Mouse (Mus musculus) hindbrain, postnatal 0 days (tissue): ENCODE measurements around the gene Actn1. TPM values are rescaled to one million over a fixed set of nuclear protein-coding genes. Genes with fewer than 3 reads are reported as not detected.

Experiments
- ATAC-seq: fragments of 200-750 bp; cut with Nextera tagmentation; 2 replicates; pipeline ENCODE4 v1.8.0; 2017; ENCODE audit warnings: mild to moderate bottlenecking, moderate TSS enrichment, moderate library complexity
- DNase-seq: peaks from one replicate; pipeline ENCODE4 v3.0.0-alpha.2; 2015; ENCODE audit warnings: low spot score
- H3K27ac ChIP-seq: fragments of 300-500 bp; sonication (generic); 2 replicates; pipeline ENCODE4 v1.5.1; 2014; ENCODE audit warnings: mild to moderate bottlenecking
- H3K27me3 ChIP-seq: fragments of 300-500 bp; sonication (generic); 2 replicates; pipeline ENCODE4 v1.6.1; 2014; ENCODE audit warnings: low read length, mixed read lengths; ENCODE audit not compliant: insufficient read depth
- H3K36me3 ChIP-seq: fragments of 300-500 bp; sonication (generic); 2 replicates; pipeline ENCODE4 v1.6.1; 2014; ENCODE audit warnings: low read length, mixed read lengths; ENCODE audit not compliant: insufficient read depth
- H3K4me1 ChIP-seq: fragments of 300-500 bp; sonication (generic); 2 replicates; pipeline ENCODE4 v1.6.1; 2014; ENCODE audit warnings: antibody characterized with exemption, low read length, mixed read lengths; ENCODE audit not compliant: insufficient read depth
- H3K4me2 ChIP-seq: fragments of 300-500 bp; sonication (generic); 2 replicates; pipeline ENCODE4 v1.6.1; 2014; ENCODE audit warnings: low read depth, mild to moderate bottlenecking, low read length, moderate library complexity, mixed read lengths
- H3K4me3 ChIP-seq: fragments of 300-500 bp; sonication (generic); 2 replicates; pipeline ENCODE4 v1.5.1; 2014; ENCODE audit warnings: low read length
- H3K9ac ChIP-seq: fragments of 300-500 bp; sonication (generic); replicated peaks from 2 replicates; pipeline ENCODE4 v1.6.1; 2014; ENCODE audit warnings: mild to moderate bottlenecking, low read length, moderate library complexity, mixed read lengths
- H3K9me3 ChIP-seq: fragments of 300-500 bp; sonication (generic); 2 replicates; pipeline ENCODE4 v1.6.1; 2016; ENCODE audit warnings: low read length, mixed read lengths
- CTCF ChIP-seq: IDR thresholded peaks from 2 replicates; pipeline ENCODE4 v1.5.1; 2016; ENCODE audit warnings: antibody characterized with exemption, control low read depth, low read depth
- WGBS: fragments of 180-500 bp; shearing (Covaris S2); extraction: QIAGEN DNeasy Blood & Tissue Kit; methylation state at CpG from one replicate; pipeline ENCODE4 v1.1.7; 2014; 5-methylcytosine and 5-hydroxymethylcytosine counted together
- polyA plus RNA-seq: library from polyadenylated mRNA; unstranded; fragments of >200 nt; fragmentation: Nextera tagmentation; extraction: Ambion mirVana; gene quantifications from 2 replicates; pipeline ENCODE4 v1.2.1, GENCODE M21; 2015
- total RNA-seq: library from RNA; depleted of rRNA; stranded (reverse); fragments of >200 nt; gene quantifications from 2 replicates; pipeline ENCODE4 v1.2.3, GENCODE M21; 2014; rRNA removed

The Actn1 gene
- total RNA-seq: 18.3 and 22.4 TPM in 2 replicates
- polyA plus RNA-seq: 7.4 and 8.3 TPM in 2 replicates

DNA sequence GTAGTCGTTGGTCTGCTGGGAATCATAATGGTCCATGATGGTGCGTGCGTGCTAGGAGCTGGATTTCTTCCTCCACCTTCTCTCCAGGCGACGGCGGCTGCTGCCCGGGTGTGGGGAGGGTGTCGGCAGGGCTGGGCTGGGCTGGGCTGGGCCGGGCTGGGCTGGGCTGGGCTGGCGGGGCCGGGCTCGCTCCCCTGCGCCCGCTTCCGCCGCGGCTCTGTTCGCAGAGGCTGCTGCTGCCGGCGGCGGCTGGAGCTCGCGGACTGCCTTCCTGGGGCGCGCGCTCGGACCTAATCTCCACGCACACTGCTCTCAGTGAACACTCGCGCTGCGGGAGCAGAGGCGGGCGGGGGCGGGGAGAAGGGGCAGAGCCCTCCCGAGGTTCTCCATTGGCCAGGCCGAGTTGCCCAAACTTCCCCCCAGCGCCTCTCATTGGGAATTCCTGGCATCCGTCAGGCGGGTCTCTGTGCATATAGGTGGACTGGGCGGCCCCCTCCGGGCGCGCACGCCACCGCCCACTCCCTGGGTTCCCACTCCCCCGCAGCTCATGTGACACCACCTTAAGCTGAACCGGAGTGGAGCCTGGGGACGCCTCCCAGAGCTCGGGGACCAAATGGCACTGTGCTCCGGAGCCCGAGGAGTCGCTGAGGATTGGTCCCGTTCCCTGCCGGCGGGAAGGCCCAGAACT lies at the start of gene Actn1:
TSS of gene Actn1 (minus strand) at position 316 of the 688 bp plus-strand sequence.
- ATAC-seq (peak; percentile 96), DNase-seq (peak; percentile 95)
- H3K4me1 ChIP-seq: peaks cover 9% of the 10 kb centered on the region; the same call in 1 of the 2 replicates
- H3K9ac ChIP-seq: peak within 1 kb of the TSS; percentile 75
- no peaks in the 10 kb centered on the region for H3K36me3 ChIP-seq
- H3K27ac ChIP-seq: peak within 1 kb of the TSS; percentile 86
- H3K9me3 ChIP-seq: no peaks in the 10 kb centered on the region
- WGBS: under 1% methylated on average over 49 of the region's 55 CpGs
- peak within 1 kb of the TSS; percentile 86 for H3K4me3 ChIP-seq
- H3K27me3 ChIP-seq: no peaks in the 10 kb centered on the region
- peak; percentile 33; the same call in 1 of the 2 replicates for TF ChIP-seq CTCF
- peak within 1 kb of the TSS; percentile 62 for H3K4me2 ChIP-seq

GRCm38 (mm10) chr12:80307556-80307955 lies 47.4 kb upstream of the Actn1 start:
- H3K4me3 ChIP-seq: no peak overlapping the region
- no peaks in the 10 kb centered on the region for H3K36me3 ChIP-seq
- TF ChIP-seq CTCF: no peak
- peaks cover 3% of the 10 kb centered on the region; the same call in 1 of the 2 replicates for H3K9me3 ChIP-seq
- H3K4me2 ChIP-seq: no peak overlapping the region
- no peaks in the 10 kb centered on the region for H3K27me3 ChIP-seq
- no peaks in the 10 kb centered on the region for H3K4me1 ChIP-seq
- no peak overlapping the region for H3K9ac ChIP-seq
- 82% methylated on average over 3 of the region's 3 CpGs for WGBS
- DNase-seq (no peak), ATAC-seq (no peak)
- no peak overlapping the region for H3K27ac ChIP-seq

DNA sequence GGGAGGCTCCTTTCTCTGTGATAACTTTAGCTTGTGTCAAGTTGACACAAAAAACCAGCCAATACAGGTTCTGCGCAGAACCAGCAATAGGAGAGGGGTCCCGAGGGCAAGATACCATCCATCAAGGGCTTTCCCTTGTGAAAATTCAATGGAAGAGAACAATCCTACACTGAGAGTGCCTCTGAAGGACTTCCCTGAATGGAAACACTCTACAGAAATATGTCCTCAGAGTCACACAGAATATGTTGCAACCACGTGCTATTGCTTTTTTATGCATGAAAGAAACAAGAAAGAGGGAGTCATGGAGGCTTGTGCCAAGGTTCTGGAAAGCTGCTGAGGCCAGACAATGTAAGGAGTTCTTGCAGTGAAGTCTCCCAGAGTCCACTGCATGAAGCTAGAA lies 44.3 kb upstream of the Actn1 start:
- Histone ChIP-seq H3K27ac (no peak overlapping the region), H3K9me3 (peaks cover 3% of the 10 kb centered on the region; the same call in 1 of the 2 replicates), H3K4me2 (no peak overlapping the region), H3K36me3 (no peaks in the 10 kb centered on the region), H3K9ac (no peak overlapping the region), H3K4me3 (no peak overlapping the region), H3K27me3 (no peaks in the 10 kb centered on the region), H3K4me1 (no peaks in the 10 kb centered on the region)
- WGBS: 90% methylated on average over 3 of the region's 3 CpGs
- no peak for ATAC-seq
- no peak for TF ChIP-seq CTCF
- DNase-seq: no peak

GRCm38 (mm10) chr12:80300833-80301456 lies 40.8 kb upstream of the Actn1 start:
- no peak for TF ChIP-seq CTCF
- no peak overlapping the region for H3K27ac ChIP-seq
- H3K9ac ChIP-seq: no peak overlapping the region
- no peak overlapping the region for H3K4me3 ChIP-seq
- ATAC-seq (no peak), DNase-seq (no peak)
- H3K36me3 ChIP-seq: no peaks in the 10 kb centered on the region
- WGBS: 70% methylated on average over 9 of the region's 9 CpGs
- no peak overlapping the region for H3K4me2 ChIP-seq
- no peaks in the 10 kb centered on the region for H3K27me3 ChIP-seq
- no peaks in the 10 kb centered on the region for H3K4me1 ChIP-seq
- H3K9me3 ChIP-seq: peaks cover 3% of the 10 kb centered on the region; the same call in 1 of the 2 replicates

DNA sequence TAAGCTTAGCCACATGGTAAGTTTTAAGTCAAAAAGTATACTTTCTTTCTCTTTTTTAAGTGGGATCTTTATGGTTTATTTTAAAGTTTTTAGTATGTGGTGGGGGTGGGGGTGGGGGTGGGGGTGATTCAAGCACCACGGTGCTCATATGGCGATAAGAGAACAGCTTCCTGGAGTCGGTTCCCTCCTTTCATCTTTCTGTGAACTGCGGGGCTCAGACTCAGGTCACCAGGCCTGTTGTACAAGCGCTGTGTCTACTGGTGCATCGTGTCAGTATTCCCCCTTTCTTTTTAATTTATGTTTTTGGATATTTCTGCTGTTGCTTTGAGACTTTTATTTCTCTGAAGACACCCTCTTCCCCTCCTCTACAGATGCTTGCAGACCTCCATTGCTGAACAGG lies 38.5 kb upstream of the Actn1 start:
- Histone ChIP-seq H3K27me3 (no peaks in the 10 kb centered on the region), H3K4me3 (no peak overlapping the region), H3K4me1 (no peaks in the 10 kb centered on the region), H3K9ac (no peak overlapping the region), H3K4me2 (no peak overlapping the region), H3K27ac (no peak overlapping the region), H3K9me3 (no peaks in the 10 kb centered on the region), H3K36me3 (no peaks in the 10 kb centered on the region)
- WGBS: 87% methylated on average over 6 of the region's 6 CpGs
- DNase-seq (no peak), ATAC-seq (no peak)
- TF ChIP-seq CTCF: no peak

GRCm38 (mm10) chr12:80291895-80292435 lies 31.8 kb upstream of the Actn1 start:
- Histone ChIP-seq H3K36me3 (no peaks in the 10 kb centered on the region), H3K9ac (no peak overlapping the region), H3K4me1 (no peaks in the 10 kb centered on the region), H3K27me3 (no peaks in the 10 kb centered on the region), H3K27ac (no peak overlapping the region), H3K9me3 (no peaks in the 10 kb centered on the region), H3K4me2 (no peak overlapping the region), H3K4me3 (no peak overlapping the region)
- 77% methylated on average over 3 of the region's 3 CpGs for WGBS
- ATAC-seq (peak; percentile 15; the same call in 1 of the 2 replicates), DNase-seq (no peak)
- no peak for TF ChIP-seq CTCF
